Mouse (Mus musculus): ENCODE results near the gene Pnpla7. TPM values are rescaled to one million over a fixed set of nuclear protein-coding genes. Genes with fewer than 3 reads are reported as not detected.
"Not testable (repeated sequence)": the region's sequence is repeated elsewhere in the genome, so short reads cannot be mapped to it uniquely, and the experiment has no call there.

Gene Pnpla7
- total and polyA plus RNA-seq, 2 experiments = 113 to 141 TPM

- H3K4me1 ChIP-seq (ENCODE audit: control insufficient read depth, insufficient read depth, low read length) = peaks cover 2% of the 10 kb centered on the region
- no peak overlapping the region for H3K27ac ChIP-seq (replicated peaks; ENCODE audit: insufficient read depth, low read depth, low read length)
- no peaks in the 10 kb centered on the region for H3K79me2 ChIP-seq (ENCODE audit: control insufficient read depth, insufficient read depth, low read length)
- peaks cover 5% of the 10 kb centered on the region; the same call in 1 of the 2 replicates for H3K36me3 ChIP-seq (ENCODE audit: control insufficient read depth, insufficient read depth, low read length)
- TF ChIP-seq POLR2A (IDR thresholded peaks at IDR 0.05; ENCODE audit: extremely low read depth, insufficient read depth, low read length) (no peak), CTCF (IDR thresholded peaks at IDR 0.05; ENCODE audit: low read depth, low read length) (no peak)
- no peaks in the 10 kb centered on the region for H3K27me3 ChIP-seq (ENCODE audit: control insufficient read depth, insufficient read depth, low read length)
- 82% methylated on average over 4 of the region's 4 CpGs for WGBS
- no peak overlapping the region for H3K9ac ChIP-seq (ENCODE audit: low read depth, low read length)
- DNase-seq (ENCODE audit: extremely low read depth, low read depth, low spot score) = no peak
- no peak overlapping the region for H3K4me3 ChIP-seq (ENCODE audit: insufficient read depth, low read depth, low read length)
Measured at GRCm38 (mm10) chr2:24970386-24970785, 5.4 kb upstream of the Pnpla7 start.

- H3K27me3 ChIP-seq (ENCODE audit: control insufficient read depth, insufficient read depth, low read length); DNase-seq (ENCODE audit: extremely low read depth, low read depth, low spot score); H3K79me2 ChIP-seq (ENCODE audit: control insufficient read depth, insufficient read depth, low read length); H3K36me3 ChIP-seq (ENCODE audit: control insufficient read depth, insufficient read depth, low read length); H3K4me1 ChIP-seq (ENCODE audit: control insufficient read depth, insufficient read depth, low read length): not testable (repeated sequence)
- Histone ChIP-seq H3K27ac (replicated peaks; ENCODE audit: insufficient read depth, low read depth, low read length) (peak overlapping the region; percentile 72), H3K9ac (ENCODE audit: low read depth, low read length) (peak overlapping the region; percentile 81), H3K4me3 (ENCODE audit: insufficient read depth, low read depth, low read length) (peak overlapping the region; percentile 78)
- WGBS = under 1% methylated on average over 17 of the region's 17 CpGs
Measured at GRCm38 (mm10) chr2:24974452-24974851, 1.4 kb upstream of the Pnpla7 start.

DNA sequence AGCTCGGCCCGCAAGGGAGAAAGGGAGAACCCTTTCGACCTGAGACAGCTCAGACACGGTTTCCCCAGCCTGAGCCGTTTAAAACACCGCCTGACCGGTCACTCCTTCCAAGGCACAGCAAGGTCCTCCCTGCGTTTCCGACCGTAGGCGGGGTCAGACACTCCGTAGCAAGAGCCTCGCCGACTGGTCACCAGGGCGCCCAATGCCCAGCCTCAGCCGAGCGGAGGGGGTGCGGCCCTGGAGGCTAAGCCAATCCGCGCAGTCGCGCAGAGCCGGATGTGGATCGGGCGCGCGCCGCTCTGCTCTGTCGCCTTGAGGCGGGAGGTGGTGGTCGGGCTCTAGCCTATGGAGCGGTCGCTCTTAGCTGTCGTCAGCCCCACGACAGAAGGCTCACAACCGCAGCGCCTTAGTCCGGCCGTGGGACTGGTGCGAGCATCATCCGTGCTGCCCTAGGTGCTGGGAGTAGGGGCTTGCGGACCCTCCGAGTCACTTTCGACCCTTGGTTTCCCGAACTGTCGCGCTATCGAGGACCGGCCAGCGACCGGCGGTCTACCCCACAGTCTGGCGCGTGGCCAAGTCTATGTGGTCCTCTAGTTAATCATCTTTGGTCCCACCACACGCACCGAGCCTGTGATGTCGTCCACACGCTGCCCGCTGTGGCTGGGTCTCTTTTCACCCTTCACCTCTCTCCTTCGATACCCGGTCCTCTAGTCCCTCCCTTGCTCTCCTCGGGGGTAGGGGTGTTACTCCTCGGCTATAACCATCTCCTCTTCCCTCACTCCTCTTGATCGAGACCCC, 728 bp upstream of the Pnpla7 start, which contains the start of gene Mrpl41:
Mrpl41 (minus strand) TSS at position 193 of the 798 bp plus-strand sequence.
- H3K4me3 ChIP-seq (ENCODE audit: insufficient read depth, low read depth, low read length) = peak within 1 kb of the TSS; percentile 78
- peak within 1 kb of the TSS; percentile 83 for H3K9ac ChIP-seq (ENCODE audit: low read depth, low read length)
- DNase-seq (ENCODE audit: extremely low read depth, low read depth, low spot score) = peak; percentile 92
- 0 out of 2 replicates have a peak, but pooled peaks cover 3% of the 10 kb centered on the region for H3K79me2 ChIP-seq (ENCODE audit: control insufficient read depth, insufficient read depth, low read length)
- H3K27me3 ChIP-seq (ENCODE audit: control insufficient read depth, insufficient read depth, low read length) = no peaks in the 10 kb centered on the region
- no peaks in the 10 kb centered on the region for H3K36me3 ChIP-seq (ENCODE audit: control insufficient read depth, insufficient read depth, low read length)
- peaks cover 4% of the 10 kb centered on the region for H3K4me1 ChIP-seq (ENCODE audit: control insufficient read depth, insufficient read depth, low read length)
- no peak for TF ChIP-seq CTCF (IDR thresholded peaks at IDR 0.05; ENCODE audit: low read depth, low read length)
- TF ChIP-seq POLR2A (IDR thresholded peaks at IDR 0.05; ENCODE audit: extremely low read depth, insufficient read depth, low read length) = peak; percentile 93
- H3K27ac ChIP-seq (replicated peaks; ENCODE audit: insufficient read depth, low read depth, low read length) = peak within 1 kb of the TSS; percentile 96
- under 1% methylated on average over 64 of the region's 64 CpGs for WGBS

DNA sequence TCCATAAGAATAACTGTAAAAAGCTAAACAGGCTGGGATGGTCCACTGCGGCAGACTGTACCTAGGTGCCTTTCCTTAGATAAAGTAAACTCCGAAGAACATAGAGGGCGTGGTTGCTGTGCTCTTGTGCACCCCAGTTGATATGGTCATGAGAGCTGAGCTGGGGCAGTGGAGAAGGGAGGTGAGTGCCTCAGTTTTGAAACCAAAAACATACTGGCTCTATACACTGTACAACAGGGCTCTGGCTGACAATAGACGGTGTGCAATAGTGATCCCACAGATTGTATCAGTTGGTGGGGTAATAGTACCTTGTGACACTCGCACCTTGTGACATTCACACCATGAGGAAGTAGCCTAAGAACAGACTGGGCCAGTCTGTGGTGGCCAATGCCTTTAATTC, 1.1 kb downstream of the Pnpla7 start:
- Histone ChIP-seq H3K36me3 (ENCODE audit: control insufficient read depth, insufficient read depth, low read length) (peaks cover 3% of the 10 kb centered on the region; the same call in 1 of the 2 replicates), H3K27ac (replicated peaks; ENCODE audit: insufficient read depth, low read depth, low read length) (no peak overlapping the region), H3K4me1 (ENCODE audit: control insufficient read depth, insufficient read depth, low read length) (peaks cover 4% of the 10 kb centered on the region), H3K9ac (ENCODE audit: low read depth, low read length) (no peak overlapping the region), H3K4me3 (ENCODE audit: insufficient read depth, low read depth, low read length) (no peak overlapping the region), H3K79me2 (ENCODE audit: control insufficient read depth, insufficient read depth, low read length) (0 out of 2 replicates have a peak, but pooled peaks cover 3% of the 10 kb centered on the region), H3K27me3 (ENCODE audit: control insufficient read depth, insufficient read depth, low read length) (no peaks in the 10 kb centered on the region)
- DNase-seq (ENCODE audit: extremely low read depth, low read depth, low spot score) = peak; percentile 40
- WGBS = 82% methylated on average over 5 of the region's 5 CpGs
- no peak for TF ChIP-seq CTCF (IDR thresholded peaks at IDR 0.05; ENCODE audit: low read depth, low read length)
- no peak for TF ChIP-seq POLR2A (IDR thresholded peaks at IDR 0.05; ENCODE audit: extremely low read depth, insufficient read depth, low read length)

- no peak for DNase-seq (ENCODE audit: extremely low read depth, low read depth, low spot score)
- Histone ChIP-seq H3K36me3 (ENCODE audit: control insufficient read depth, insufficient read depth, low read length) (peaks cover 63% of the 10 kb centered on the region), H3K9ac (ENCODE audit: low read depth, low read length) (no peak overlapping the region), H3K27ac (replicated peaks; ENCODE audit: insufficient read depth, low read depth, low read length) (no peak overlapping the region), H3K4me1 (ENCODE audit: control insufficient read depth, insufficient read depth, low read length) (no peaks in the 10 kb centered on the region), H3K27me3 (ENCODE audit: control insufficient read depth, insufficient read depth, low read length) (no peaks in the 10 kb centered on the region), H3K4me3 (ENCODE audit: insufficient read depth, low read depth, low read length) (no peak overlapping the region), H3K79me2 (ENCODE audit: control insufficient read depth, insufficient read depth, low read length) (no peaks in the 10 kb centered on the region)
- TF ChIP-seq CTCF (IDR thresholded peaks at IDR 0.05; ENCODE audit: low read depth, low read length) (no peak), POLR2A (IDR thresholded peaks at IDR 0.05; ENCODE audit: extremely low read depth, insufficient read depth, low read length) (no peak)
- 68% methylated on average over 2 of the region's 2 CpGs for WGBS
Measured at GRCm38 (mm10) chr2:24987762-24988161, 11.9 kb downstream of the Pnpla7 start.

DNA sequence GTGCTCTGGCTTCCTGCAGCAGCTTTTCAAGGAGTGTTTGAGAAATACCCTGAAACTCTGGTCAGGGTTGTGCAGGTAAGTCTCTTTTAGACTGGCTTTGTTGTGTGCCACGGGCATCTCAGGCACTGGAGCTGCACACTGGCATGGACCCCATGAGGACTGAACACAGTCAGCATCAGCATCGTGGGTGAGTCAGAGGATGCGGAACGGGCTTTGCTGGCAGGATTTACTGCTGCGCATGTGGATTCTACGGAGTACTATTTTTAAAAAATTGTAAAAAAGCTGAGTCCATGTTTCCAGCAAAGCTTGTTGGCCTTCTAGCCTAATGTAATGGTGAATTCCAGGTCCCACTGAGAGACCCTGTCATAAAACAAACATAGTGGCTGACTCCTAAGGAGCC, 19.5 kb downstream of the Pnpla7 start:
- no peak for DNase-seq (ENCODE audit: extremely low read depth, low read depth, low spot score)

More for the DNA sequence above, 19.5 kb downstream of the Pnpla7 start:
- 91% methylated on average over 6 of the region's 6 CpGs for WGBS
- Histone ChIP-seq H3K27me3 (ENCODE audit: control insufficient read depth, insufficient read depth, low read length) (no peaks in the 10 kb centered on the region), H3K36me3 (ENCODE audit: control insufficient read depth, insufficient read depth, low read length) (peaks cover 43% of the 10 kb centered on the region), H3K79me2 (ENCODE audit: control insufficient read depth, insufficient read depth, low read length) (no peaks in the 10 kb centered on the region), H3K4me3 (ENCODE audit: insufficient read depth, low read depth, low read length) (no peak overlapping the region), H3K9ac (ENCODE audit: low read depth, low read length) (no peak overlapping the region), H3K4me1 (ENCODE audit: control insufficient read depth, insufficient read depth, low read length) (no peaks in the 10 kb centered on the region), H3K27ac (replicated peaks; ENCODE audit: insufficient read depth, low read depth, low read length) (no peak overlapping the region)
- TF ChIP-seq POLR2A (IDR thresholded peaks at IDR 0.05; ENCODE audit: extremely low read depth, insufficient read depth, low read length) (no peak), CTCF (IDR thresholded peaks at IDR 0.05; ENCODE audit: low read depth, low read length) (no peak)

Data from liver, adult 2 months (tissue).